Comparison of ENCODE assay signal across 8 mouse cellular contexts in the genomic region with DNA sequence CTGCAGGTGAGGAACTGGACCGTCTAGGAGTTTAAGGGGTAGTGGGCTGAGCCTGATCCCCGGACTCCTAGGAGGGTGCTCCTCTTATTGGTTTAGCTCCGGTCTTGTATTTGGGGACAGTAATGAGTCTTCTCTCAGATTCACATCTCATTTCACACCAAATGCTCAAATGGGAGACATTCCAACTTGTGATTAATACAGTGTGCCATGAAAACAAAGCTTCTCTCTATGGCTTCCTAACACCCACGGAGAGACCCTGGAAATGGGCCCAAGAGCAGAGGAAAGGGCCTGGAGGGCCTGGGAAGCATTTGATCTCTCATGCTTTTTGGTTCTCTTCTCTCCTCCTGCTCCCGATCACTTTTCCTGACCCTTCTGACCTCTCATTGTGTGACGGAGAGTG. TPM values are rescaled to one million over a fixed set of nuclear protein-coding genes. Genes with fewer than 3 reads are reported as not detected.
DNase-seq lines count a peak whose midpoint lies in the region; ATAC-seq lines count a peak whose summit lies in the region.
"Had no signal": no experiment of that assay in that cellular context is flagged by ENCODE, and none has a peak within 500 bp of the region (broad histone marks: within the 10 kb centered on the region; RNA-seq: fewer than 3 reads in every experiment).

No protein-coding gene starts in this region.

- H3K4me1 ChIP-seq in liver, embryonic 11.5 days (replicated peaks; ENCODE audit: control insufficient read depth, insufficient read depth, low read length) = no peaks in the 10 kb centered on the region; the same call in 1 of the 2 replicates
- peaks cover 8% of the 10 kb centered on the region; the same call in 1 of the 2 replicates for H3K4me1 ChIP-seq in liver, embryonic 12.5 days
- peaks cover 54% of the 10 kb centered on the region for H3K4me1 ChIP-seq in forebrain, embryonic 15.5 days
- peaks cover 30% of the 10 kb centered on the region for H3K4me1 ChIP-seq in limb, embryonic 15.5 days

- H3K9me3 ChIP-seq in liver, embryonic 11.5 days (ENCODE audit: control insufficient read depth, low read length) = no peaks in the 10 kb centered on the region
- no peaks in the 10 kb centered on the region for H3K9me3 ChIP-seq in liver, embryonic 12.5 days (replicated peaks)
- no peaks in the 10 kb centered on the region for H3K9me3 ChIP-seq in forebrain, embryonic 15.5 days
- no peaks in the 10 kb centered on the region for H3K9me3 ChIP-seq in limb, embryonic 15.5 days

- no peak for ATAC-seq in liver, embryonic 11.5 days (replicated peaks; ENCODE audit: low FRiP score)
- no peak for ATAC-seq in liver, embryonic 12.5 days
- ATAC-seq in forebrain, embryonic 15.5 days (replicated peaks) = peak; percentile 56
- no peak for ATAC-seq in limb, embryonic 15.5 days (ENCODE audit: insufficient number of reproducible peaks, low FRiP score, low TSS enrichment, low read depth)

- no peaks in the 10 kb centered on the region for H3K27me3 ChIP-seq in liver, embryonic 11.5 days (replicated peaks; ENCODE audit: control insufficient read depth, insufficient read depth, low read length)
- no peaks in the 10 kb centered on the region for H3K27me3 ChIP-seq in liver, embryonic 12.5 days (replicated peaks)
- no peaks in the 10 kb centered on the region for H3K27me3 ChIP-seq in forebrain, embryonic 15.5 days
- H3K27me3 ChIP-seq in limb, embryonic 15.5 days = no peaks in the 10 kb centered on the region

- H3K4me2 ChIP-seq in liver, embryonic 11.5 days = no peak overlapping the region
- H3K4me2 ChIP-seq in liver, embryonic 12.5 days = no peak overlapping the region
- no peak overlapping the region for H3K4me2 ChIP-seq in forebrain, embryonic 15.5 days (replicated peaks)
- H3K4me2 ChIP-seq in limb, embryonic 15.5 days = no peak overlapping the region

- no peak for DNase-seq in liver, embryonic 11.5 days (ENCODE audit: low spot score)
- DNase-seq in cerebellum, adult 9-10 months = peak; percentile 64
- no peak for DNase-seq in embryo, embryonic 9.5 days (ENCODE audit: extremely low spot score)
- DNase-seq in kidney, postnatal 4 days = no peak
- DNase-seq: thymus, postnatal 4 days had no signal

- 0 out of 2 replicates have a peak overlapping the region, but pooled peaks have one; percentile 28 for H3K27ac ChIP-seq in liver, embryonic 11.5 days (ENCODE audit: low read depth, low read length)
- no peak overlapping the region for H3K27ac ChIP-seq in liver, embryonic 12.5 days
- H3K27ac ChIP-seq in forebrain, embryonic 15.5 days (replicated peaks) = peak overlapping the region; percentile 78
- H3K27ac ChIP-seq in limb, embryonic 15.5 days = peak overlapping the region; percentile 47

- H3K4me3 ChIP-seq in liver, embryonic 11.5 days (ENCODE audit: low read depth, low read length) = no peak overlapping the region
- H3K4me3 ChIP-seq in liver, embryonic 12.5 days = no peak overlapping the region
- H3K4me3 ChIP-seq in forebrain, embryonic 15.5 days = no peak overlapping the region
- no peak overlapping the region for H3K4me3 ChIP-seq in limb, embryonic 15.5 days

- WGBS in liver, embryonic 11.5 days = 65% methylated on average over 6 of the region's 6 CpGs
- 67% methylated on average over 6 of the region's 6 CpGs for WGBS in liver, embryonic 12.5 days (ENCODE audit: insufficient replicate concordance)
- WGBS in forebrain, embryonic 15.5 days = 25% methylated on average over 6 of the region's 6 CpGs
- WGBS in limb, embryonic 15.5 days = 47% methylated on average over 6 of the region's 6 CpGs

- no peaks in the 10 kb centered on the region for H3K36me3 ChIP-seq in liver, embryonic 11.5 days (ENCODE audit: control insufficient read depth, insufficient read depth, low read length)
- H3K36me3 ChIP-seq in liver, embryonic 12.5 days = no peaks in the 10 kb centered on the region
- no peaks in the 10 kb centered on the region for H3K36me3 ChIP-seq in forebrain, embryonic 15.5 days
- H3K36me3 ChIP-seq in limb, embryonic 15.5 days = no peaks in the 10 kb centered on the region

- no peak overlapping the region for H3K9ac ChIP-seq in liver, embryonic 11.5 days (ENCODE audit: low read depth, low read length)
- H3K9ac ChIP-seq in liver, embryonic 12.5 days = no peak overlapping the region
- H3K9ac ChIP-seq in forebrain, embryonic 15.5 days (replicated peaks) = no peak overlapping the region
- H3K9ac ChIP-seq in limb, embryonic 15.5 days = no peak overlapping the region

RNA-seq across cellular contexts. Expression of gene Gsap, which starts 14.7 kb away (rescaled TPM):
- 3.9 and 4.1 TPM in 2 replicates for polyA plus RNA-seq in liver, embryonic 11.5 days (2014; fragmentation: Nextera tagmentation; extraction: Ambion mirVana)
- 2.6 and 2.7 TPM in 2 replicates for polyA plus RNA-seq in liver, embryonic 12.5 days (2016; fragmentation: Nextera tagmentation; extraction: Ambion mirVana)
- 11.8 TPM in 2 replicates for polyA plus RNA-seq in forebrain, embryonic 15.5 days (2015; fragmentation: Nextera tagmentation; extraction: Ambion mirVana)
- 2.8 TPM in 2 replicates for polyA plus RNA-seq in limb, embryonic 15.5 days (2015; fragmentation: Nextera tagmentation; extraction: Ambion mirVana)
